Comparison of ENCODE assay signal across 7 mouse cellular contexts in genomic region chr9:45300422-45301104, GRCm38 (mm10). TPM values are rescaled to one million over a fixed set of nuclear protein-coding genes. Genes with fewer than 3 reads are reported as not detected.
DNase-seq lines count a peak whose midpoint lies in the region; ATAC-seq and TF ChIP-seq lines count a peak whose summit lies in the region.

No protein-coding gene starts in this region.

- intact Hi-C loops in left cerebral cortex, postnatal 4 days (cut with DNase I), result loop anchor here (5.0 kb wide), 1 partner anchor 112 kb away; no protein-coding TSS in a partner anchor

- peak overlapping the region; percentile 61 for H3K4me2 ChIP-seq in intestine, postnatal 0 days (replicated peaks; ENCODE audit: low read depth)
- H3K4me2 ChIP-seq in midbrain, embryonic 12.5 days (replicated peaks), result peak overlapping the region; percentile 50

- TF ChIP-seq CTCF in intestine, postnatal 0 days (IDR thresholded peaks at IDR 0.05; ENCODE audit: low read depth), result peak; percentile 96
- TF ChIP-seq CTCF in small intestine, adult 2 months (IDR thresholded peaks at IDR 0.05; ENCODE audit: extremely low read depth, insufficient read length, insufficient replicate concordance, low read depth, low read length), result peak; percentile 94

- H3K9me3 ChIP-seq in intestine, postnatal 0 days (ENCODE audit: control insufficient read depth), result 0 out of 2 replicates have a peak, but pooled peaks cover 4% of the 10 kb centered on the region
- H3K9me3 ChIP-seq in midbrain, embryonic 12.5 days, result 0 out of 2 replicates have a peak, but pooled peaks cover 3% of the 10 kb centered on the region

- H3K4me1 ChIP-seq in intestine, postnatal 0 days (replicated peaks; ENCODE audit: control insufficient read depth, insufficient read depth, low read length), result no peaks in the 10 kb centered on the region
- H3K4me1 ChIP-seq in midbrain, embryonic 12.5 days, result peaks cover 4% of the 10 kb centered on the region
- peaks cover 6% of the 10 kb centered on the region for H3K4me1 ChIP-seq in small intestine, adult 2 months (ENCODE audit: control insufficient read depth, insufficient read depth, insufficient read length, low read length)

- peak; percentile 81 for ATAC-seq in intestine, postnatal 0 days
- ATAC-seq in midbrain, embryonic 12.5 days (ENCODE audit: low FRiP score, low read depth), result peak; percentile 83

- H3K27ac ChIP-seq in intestine, postnatal 0 days (ENCODE audit: low read depth, low read length), result peak overlapping the region; percentile 30; the same call in 1 of the 2 replicates
- H3K27ac ChIP-seq in midbrain, embryonic 12.5 days (replicated peaks), result no peak overlapping the region
- H3K27ac ChIP-seq in small intestine, adult 2 months (ENCODE audit: insufficient read depth, low read depth, low read length), result peak overlapping the region; percentile 65

- peak; percentile 92 for DNase-seq in adrenal gland, adult 2 months
- DNase-seq in embryo, embryonic 11.5 days (ENCODE audit: low read depth, low spot score), result peak; percentile 86
- peak; percentile 84 to 91 for DNase-seq in gastrocnemius, postnatal 4 days (ENCODE audit: low spot score in 2 of 2)
- DNase-seq in left cerebral cortex, postnatal 4 days, result peak; percentile 96

- H3K9ac ChIP-seq in intestine, postnatal 0 days (ENCODE audit: low read depth, low read length), result no peak overlapping the region
- H3K9ac ChIP-seq in midbrain, embryonic 12.5 days (replicated peaks), result no peak overlapping the region

- no peaks in the 10 kb centered on the region for H3K27me3 ChIP-seq in intestine, postnatal 0 days (replicated peaks; ENCODE audit: control insufficient read depth, insufficient read depth, low read length)
- peaks cover 6% of the 10 kb centered on the region for H3K27me3 ChIP-seq in midbrain, embryonic 12.5 days
- H3K27me3 ChIP-seq in small intestine, adult 2 months (ENCODE audit: control insufficient read depth, insufficient read depth, low read length), result no peaks in the 10 kb centered on the region

- WGBS in intestine, postnatal 0 days, result 8% methylated on average over 20 of the region's 20 CpGs
- WGBS in midbrain, embryonic 12.5 days, result 21% methylated on average over 20 of the region's 20 CpGs
- WGBS in small intestine, adult 2 months, result 4% methylated on average over 20 of the region's 20 CpGs

- no peaks in the 10 kb centered on the region for H3K36me3 ChIP-seq in intestine, postnatal 0 days (ENCODE audit: control insufficient read depth, insufficient read depth)
- H3K36me3 ChIP-seq in midbrain, embryonic 12.5 days, result no peaks in the 10 kb centered on the region
- H3K36me3 ChIP-seq in small intestine, adult 2 months (ENCODE audit: control insufficient read depth, insufficient read depth, low read length), result no peaks in the 10 kb centered on the region

- TF ChIP-seq POLR2A in small intestine, adult 2 months (IDR thresholded peaks at IDR 0.05; ENCODE audit: low read depth, low read length), result peak; percentile 33; the same call in 1 of the 2 replicates

- peak overlapping the region; percentile 23 for H3K4me3 ChIP-seq in intestine, postnatal 0 days (ENCODE audit: low read depth, low read length)
- H3K4me3 ChIP-seq in midbrain, embryonic 12.5 days, result peak overlapping the region; percentile 24
- H3K4me3 ChIP-seq in small intestine, adult 2 months (ENCODE audit: low read depth, low read length), result peak overlapping the region; percentile 54

RNA-seq across cellular contexts. Expression of gene Tmprss13, which starts 18.3 kb away (rescaled TPM):
- under 1 TPM; 0.26 to 0.73 TPM for total RNA-seq in adrenal gland, adult 2 months (2021)
- 0.15 and 0.31 TPM in 2 replicates for polyA plus RNA-seq in adrenal gland, adult 2 months (2012; rRNA removed)
- under 1 TPM; 0.12 to 0.26 TPM for total RNA-seq in gastrocnemius, postnatal 4 days (2021)
- polyA plus RNA-seq in intestine, postnatal 0 days (2015; fragmentation: Nextera tagmentation; extraction: Ambion mirVana), result 0.04 TPM in 1 of 2 replicates, not detected in the other
- not detected for total RNA-seq in left cerebral cortex, postnatal 4 days (2021)
- 0.07 and 0.10 TPM in 2 replicates for polyA plus RNA-seq in midbrain, embryonic 12.5 days (2016; fragmentation: Nextera tagmentation; extraction: Ambion mirVana)
- 0.04 and 0.14 TPM in 2 replicates for polyA plus RNA-seq in small intestine, adult 2 months (2012; rRNA removed)

RNA-seq across cellular contexts. Expression of gene Il10ra, which starts 31.6 kb away (rescaled TPM):
- 1 to 10 TPM; 2.3 to 3.7 TPM for total RNA-seq in adrenal gland, adult 2 months (2021)
- 3.1 and 3.6 TPM in 2 replicates for polyA plus RNA-seq in adrenal gland, adult 2 months (2012; rRNA removed)
- 1 to 10 TPM; 1.7 to 1.8 TPM for total RNA-seq in gastrocnemius, postnatal 4 days (2021)
- 1.2 TPM in 2 replicates for polyA plus RNA-seq in intestine, postnatal 0 days (2015; fragmentation: Nextera tagmentation; extraction: Ambion mirVana)
- under 1 TPM; 0.87 to 0.90 TPM for total RNA-seq in left cerebral cortex, postnatal 4 days (2021)
- 0.56 TPM in 2 replicates for polyA plus RNA-seq in midbrain, embryonic 12.5 days (2016; fragmentation: Nextera tagmentation; extraction: Ambion mirVana)
- polyA plus RNA-seq in small intestine, adult 2 months (2012; rRNA removed), result 2.9 and 3.3 TPM in 2 replicates
